Mouse (Mus musculus) G1E (cell line): Measurements from ENCODE around the gene Auts2.

ENCODE experiments used
- CTCF ChIP-seq: IDR thresholded peaks from 2 replicates; pipeline ENCODE4 v1.5.1; 2012; ENCODE audit warnings: low read depth, low read length, inconsistent platforms, mixed read lengths
- GATA1 ChIP-seq: IDR thresholded peaks from 2 replicates; pipeline ENCODE4 v1.6.1; 2012; ENCODE audit warnings: borderline replicate concordance, low read length, inconsistent platforms, mixed read lengths
- GATA2 ChIP-seq: IDR thresholded peaks from 2 replicates; pipeline ENCODE4 v1.6.1; 2012; ENCODE audit warnings: low read depth, low read length, inconsistent platforms, borderline replicate concordance

DNA sequence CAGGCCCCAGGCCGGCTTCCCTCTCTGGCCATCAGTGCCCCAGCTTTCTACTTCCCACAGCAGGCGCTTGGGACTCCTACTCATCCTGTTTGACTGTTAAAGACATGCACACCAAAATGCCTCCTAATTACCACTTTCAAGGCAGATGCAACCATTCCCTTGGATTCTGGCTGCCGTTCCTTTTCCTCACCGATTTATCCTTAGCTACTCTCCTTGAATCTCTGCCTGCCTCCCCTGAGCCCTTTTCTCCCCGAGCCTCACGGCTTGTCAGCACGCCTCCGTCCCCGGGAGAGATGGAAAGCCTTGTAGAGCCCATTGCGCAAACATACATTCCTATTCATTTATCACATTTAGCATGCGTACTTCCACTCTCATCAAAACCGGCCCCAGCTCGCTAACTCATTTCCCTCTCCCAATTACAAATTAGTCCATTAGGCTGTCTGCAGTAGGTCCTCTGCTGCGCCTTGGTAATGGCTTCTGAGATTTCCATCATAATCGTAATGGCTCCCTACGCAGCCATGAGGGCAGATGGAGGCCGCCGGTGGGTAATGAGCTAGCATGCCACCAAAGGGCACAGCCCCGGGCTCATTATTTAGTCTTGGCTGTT lies 825.7 kb downstream of the Auts2 start:
- no peak for TF ChIP-seq CTCF
- no peak for TF ChIP-seq GATA1
- TF ChIP-seq GATA2 = no peak
